Mouse (Mus musculus) urinary bladder, postnatal 10 days (tissue): ENCODE data around the gene Rptor.

Source experiments
- DNase-seq: peaks from one replicate; pipeline ENCODE4 v3.0.0; 2022; ENCODE audit warnings: low spot score

Gene Rptor

GRCm38 (mm10) chr11:119784672-119785341 is 182.1 kb downstream of the Rptor start:
- DNase-seq, result no peak

- DNase-seq, result no peak
These were observed 183.1 kb downstream of the Rptor start for GRCm38 (mm10) chr11:119785661-119786384.

- no peak for DNase-seq
These were observed 183.7 kb downstream of the Rptor start for GRCm38 (mm10) chr11:119786385-119786880.

- no peak for DNase-seq
These were observed 185.8 kb downstream of the Rptor start for GRCm38 (mm10) chr11:119788488-119788887.

- no peak for DNase-seq
These were observed 186.4 kb downstream of the Rptor start for GRCm38 (mm10) chr11:119788919-119789713.

- no peak for DNase-seq
These were observed 189.3 kb downstream of the Rptor start for GRCm38 (mm10) chr11:119791923-119792564.

- DNase-seq, result no peak
These were observed 190.7 kb downstream of the Rptor start for GRCm38 (mm10) chr11:119793378-119793777.

- DNase-seq, result no peak
These were observed 191.3 kb downstream of the Rptor start for GRCm38 (mm10) chr11:119794020-119794419.

- DNase-seq, result no peak
These were observed 192.0 kb downstream of the Rptor start for GRCm38 (mm10) chr11:119794671-119795070.

- DNase-seq, result no peak
These were observed 193.7 kb downstream of the Rptor start for GRCm38 (mm10) chr11:119796406-119796805.

GRCm38 (mm10) chr11:119796846-119797245 is 194.1 kb downstream of the Rptor start:
- no peak for DNase-seq

- DNase-seq, result no peak
These were observed 196.8 kb downstream of the Rptor start for GRCm38 (mm10) chr11:119799536-119799935.

GRCm38 (mm10) chr11:119801855-119802254 is 199.2 kb downstream of the Rptor start:
- no peak for DNase-seq

GRCm38 (mm10) chr11:119802947-119803346 is 200.2 kb downstream of the Rptor start:
- no peak for DNase-seq

- no peak for DNase-seq
These were observed 201.7 kb downstream of the Rptor start for GRCm38 (mm10) chr11:119804392-119804791.

- no peak for DNase-seq
These were observed 202.5 kb downstream of the Rptor start for GRCm38 (mm10) chr11:119805112-119805750.

- DNase-seq, result no peak
These were observed 203.8 kb downstream of the Rptor start for GRCm38 (mm10) chr11:119806539-119806938.

- no peak for DNase-seq
These were observed 204.8 kb downstream of the Rptor start for GRCm38 (mm10) chr11:119807431-119808031.

- no peak for DNase-seq
These were observed 206.1 kb downstream of the Rptor start for GRCm38 (mm10) chr11:119808647-119809280.

GRCm38 (mm10) chr11:119809309-119809708 is 206.6 kb downstream of the Rptor start:
- DNase-seq, result no peak

GRCm38 (mm10) chr11:119811022-119811421 is 208.3 kb downstream of the Rptor start:
- no peak for DNase-seq
